Mouse (Mus musculus): ENCODE results near the gene Slc4a5.

- no peak for TF ChIP-seq CTCF (IDR thresholded peaks at IDR 0.05; ENCODE audit: low read depth)
- TF ChIP-seq EP300 (IDR thresholded peaks at IDR 0.05; ENCODE audit: low read depth): no peak
Observed at GRCm38 (mm10) chr6:83245134-83245533, 25.5 kb downstream of the Slc4a5 start.
